9 mouse cellular contexts compared by ENCODE assay signal in the genomic region with DNA sequence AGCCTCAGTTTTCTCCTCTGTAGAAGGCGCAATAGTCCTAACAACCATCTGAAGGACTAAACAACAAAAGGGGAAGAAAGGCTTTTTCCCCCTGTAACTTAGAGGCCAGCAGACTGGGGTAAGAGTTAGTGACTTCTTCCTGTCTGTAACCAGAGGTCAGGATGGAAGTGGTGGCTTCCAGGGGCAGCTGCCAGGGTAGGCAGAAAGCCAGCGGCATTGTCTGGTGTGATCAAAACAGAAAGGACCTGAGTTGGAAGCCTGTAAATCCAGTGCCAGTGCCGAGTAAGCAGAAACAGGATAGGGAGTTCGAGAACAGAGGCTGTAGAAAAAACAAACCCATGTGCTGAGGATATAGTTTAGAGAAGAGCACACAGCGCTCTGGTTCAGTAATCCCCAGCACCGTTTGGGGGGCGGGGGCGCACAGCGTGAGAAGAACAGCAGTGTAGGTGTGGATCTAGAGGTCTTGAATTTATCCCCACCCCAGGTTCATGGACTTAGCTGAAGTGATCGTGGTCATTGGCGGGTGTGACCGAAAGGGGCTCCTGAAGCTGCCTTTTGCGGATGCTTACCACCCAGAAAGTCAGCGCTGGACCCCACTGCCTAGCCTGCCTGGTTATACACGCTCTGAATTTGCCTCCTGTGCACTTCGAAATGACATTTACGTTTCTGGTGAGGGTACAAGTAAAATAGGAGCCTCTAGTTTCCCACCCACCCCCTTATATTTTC. TPM values are rescaled to one million over a fixed set of nuclear protein-coding genes. Genes with fewer than 3 reads are reported as not detected.
DNase-seq lines count a peak whose midpoint lies in the region; ATAC-seq lines count a peak whose summit lies in the region.
"Had no signal": no experiment of that assay in that cellular context is flagged by ENCODE, and none has a peak within 500 bp of the region (broad histone marks: within the 10 kb centered on the region; RNA-seq: fewer than 3 reads in every experiment).

No protein-coding gene starts in this region.

- no peak overlapping the region for H3K4me3 ChIP-seq in midbrain, embryonic 15.5 days
- H3K4me3 ChIP-seq in midbrain, embryonic 11.5 days (ENCODE audit: low read depth, low read length) = no peak overlapping the region
- no peak overlapping the region for H3K4me3 ChIP-seq in neural tube, embryonic 15.5 days (replicated peaks)

- WGBS in midbrain, embryonic 15.5 days = 83% methylated on average over 17 of the region's 17 CpGs
- WGBS in midbrain, embryonic 11.5 days = 79% methylated on average over 17 of the region's 17 CpGs
- WGBS in neural tube, embryonic 15.5 days = 79% methylated on average over 17 of the region's 17 CpGs

- H3K27me3 ChIP-seq in midbrain, embryonic 15.5 days (replicated peaks) = no peaks in the 10 kb centered on the region
- peaks cover 21% of the 10 kb centered on the region for H3K27me3 ChIP-seq in midbrain, embryonic 11.5 days (ENCODE audit: control insufficient read depth, insufficient read depth, low read length)
- H3K27me3 ChIP-seq in neural tube, embryonic 15.5 days (replicated peaks) = no peaks in the 10 kb centered on the region
- H3K27me3 ChIP-seq: neural tube, embryonic 12.5 days had no signal

- peaks cover 39% of the 10 kb centered on the region for H3K4me1 ChIP-seq in midbrain, embryonic 15.5 days
- H3K4me1 ChIP-seq in midbrain, embryonic 11.5 days (ENCODE audit: control insufficient read depth, insufficient read depth, low read length) = peaks cover 22% of the 10 kb centered on the region
- peaks cover 59% of the 10 kb centered on the region for H3K4me1 ChIP-seq in neural tube, embryonic 15.5 days

- peak; percentile 43 for DNase-seq in gastrocnemius, postnatal 14 days
- DNase-seq in gastrocnemius, adult 8-10 months (ENCODE audit: low spot score in 2 of 2) = no peak
- no peak for DNase-seq in midbrain, embryonic 11.5 days (ENCODE audit: low spot score, missing footprints)
- peak; percentile 60 for DNase-seq in kidney, postnatal 14 days
- DNase-seq in frontal cortex, adult 2 months (ENCODE audit: extremely low spot score in 1 of 2, low spot score in 1 of 2) = no peak
- DNase-seq in thymus, postnatal 25 days = no peak

- ATAC-seq in midbrain, embryonic 15.5 days (replicated peaks) = no peak
- no peak for ATAC-seq in midbrain, embryonic 11.5 days (ENCODE audit: low FRiP score)
- no peak for ATAC-seq in neural tube, embryonic 15.5 days (ENCODE audit: low FRiP score)

- intact Hi-C loops in gastrocnemius, postnatal 14 days (cut with DNase I; ENCODE audit: low total_unique reads) = no loop called here

- H3K36me3 ChIP-seq in midbrain, embryonic 15.5 days (replicated peaks) = peaks cover 4% of the 10 kb centered on the region; the same call in 1 of the 2 replicates
- H3K36me3 ChIP-seq in midbrain, embryonic 11.5 days (ENCODE audit: control insufficient read depth, insufficient read depth, low read length) = peaks cover 12% of the 10 kb centered on the region
- peaks cover 27% of the 10 kb centered on the region for H3K36me3 ChIP-seq in neural tube, embryonic 15.5 days

- H3K27ac ChIP-seq in midbrain, embryonic 15.5 days = peak overlapping the region; percentile 92; the same call in 1 of the 2 replicates
- H3K27ac ChIP-seq in midbrain, embryonic 11.5 days (ENCODE audit: low read depth, low read length) = no peak overlapping the region
- peak overlapping the region; percentile 92 for H3K27ac ChIP-seq in neural tube, embryonic 15.5 days (replicated peaks)
- H3K27ac ChIP-seq: neural tube, embryonic 12.5 days had no signal

- no peak overlapping the region for H3K4me2 ChIP-seq in midbrain, embryonic 15.5 days
- H3K4me2 ChIP-seq in midbrain, embryonic 11.5 days = no peak overlapping the region
- H3K4me2 ChIP-seq in neural tube, embryonic 15.5 days = peak overlapping the region; percentile 73; the same call in 1 of the 2 replicates

- H3K9me3 ChIP-seq in midbrain, embryonic 15.5 days = no peaks in the 10 kb centered on the region
- no peaks in the 10 kb centered on the region for H3K9me3 ChIP-seq in midbrain, embryonic 11.5 days (ENCODE audit: control insufficient read depth, low read length)
- no peaks in the 10 kb centered on the region for H3K9me3 ChIP-seq in neural tube, embryonic 15.5 days (replicated peaks)
- H3K9me3 ChIP-seq: neural tube, embryonic 12.5 days had no signal

- no peak overlapping the region for H3K9ac ChIP-seq in midbrain, embryonic 15.5 days
- no peak overlapping the region for H3K9ac ChIP-seq in midbrain, embryonic 11.5 days (ENCODE audit: low read length)
- no peak overlapping the region for H3K9ac ChIP-seq in neural tube, embryonic 15.5 days (replicated peaks)

RNA-seq across cellular contexts. Expression of gene Klhl35, which starts 4.0 kb away (rescaled TPM):
- under 1 TPM in 1 of 2 experiments, not detected in 1; 0.38 TPM for total RNA-seq in gastrocnemius, postnatal 14 days (2021)
- not detected for total RNA-seq in gastrocnemius, adult 8-10 months (2022)
- polyA plus RNA-seq in midbrain, embryonic 15.5 days (2015; fragmentation: Nextera tagmentation; extraction: Ambion mirVana) = 7.1 and 7.5 TPM in 2 replicates
- 22.5 and 22.9 TPM in 2 replicates for polyA plus RNA-seq in midbrain, embryonic 11.5 days (2014; fragmentation: Nextera tagmentation; extraction: Ambion mirVana)
- 1.7 and 2.2 TPM in 2 replicates for polyA plus RNA-seq in neural tube, embryonic 15.5 days (2015; fragmentation: Nextera tagmentation; extraction: Ambion mirVana)
- 1.7 and 2.5 TPM in 2 replicates for polyA plus RNA-seq in frontal cortex, adult 2 months (2012; rRNA removed)

RNA-seq across cellular contexts. Expression of gene Rps3, which starts 13.7 kb away (rescaled TPM):
- 100 to 1,000 TPM; 262 to 278 TPM for total RNA-seq in gastrocnemius, postnatal 14 days (2021)
- 100 to 1,000 TPM; 272 to 331 (median 278) TPM for total RNA-seq in gastrocnemius, adult 8-10 months (2022)
- polyA plus RNA-seq in midbrain, embryonic 15.5 days (2015; fragmentation: Nextera tagmentation; extraction: Ambion mirVana) = 382 and 405 TPM in 2 replicates
- 716 and 724 TPM in 2 replicates for polyA plus RNA-seq in midbrain, embryonic 11.5 days (2014; fragmentation: Nextera tagmentation; extraction: Ambion mirVana)
- polyA plus RNA-seq in neural tube, embryonic 15.5 days (2015; fragmentation: Nextera tagmentation; extraction: Ambion mirVana) = 412 and 499 TPM in 2 replicates
- polyA plus RNA-seq in frontal cortex, adult 2 months (2012; rRNA removed) = 494 and 531 TPM in 2 replicates

Comparison
In these comparisons a context has a peak if more than half of its experiments do, and no peak if none do; other contexts are left out.
1. DNase-seq: peak in gastrocnemius, postnatal 14 days (single experiment) and kidney, postnatal 14 days (single experiment); none in gastrocnemius, adult 8-10 months (0 of 2), midbrain, embryonic 11.5 days (single experiment), frontal cortex, adult 2 months (0 of 2) and thymus, postnatal 25 days (single experiment).